Mouse (Mus musculus): Measurements from ENCODE around the gene Smarcc2.
"Not testable (repeated sequence)": the region's sequence is repeated elsewhere in the genome, so short reads cannot be mapped to it uniquely, and the experiment has no call there.

Gene Smarcc2

DNA sequence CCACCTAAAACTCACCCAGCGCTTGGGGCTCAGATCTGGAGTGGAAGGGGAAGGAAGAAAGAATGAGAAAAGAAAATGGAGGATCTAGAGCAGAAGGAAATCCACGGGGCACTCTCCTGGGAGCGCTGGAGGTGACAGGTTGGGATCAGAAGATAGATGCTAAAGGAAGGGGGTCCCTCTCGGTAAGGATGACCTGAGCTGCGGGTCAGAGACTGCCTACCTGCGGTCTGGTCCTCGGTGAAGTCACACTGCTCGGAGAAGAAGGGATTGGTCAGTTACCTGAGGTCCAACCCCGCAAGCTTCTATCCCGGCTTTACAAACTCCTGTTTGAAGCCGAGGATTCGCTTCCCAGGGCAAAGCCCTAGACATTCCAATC is 34.3 kb downstream of the Smarcc2 start:
- no peak for DNase-seq (ENCODE audit: low read depth, low spot score)

DNA sequence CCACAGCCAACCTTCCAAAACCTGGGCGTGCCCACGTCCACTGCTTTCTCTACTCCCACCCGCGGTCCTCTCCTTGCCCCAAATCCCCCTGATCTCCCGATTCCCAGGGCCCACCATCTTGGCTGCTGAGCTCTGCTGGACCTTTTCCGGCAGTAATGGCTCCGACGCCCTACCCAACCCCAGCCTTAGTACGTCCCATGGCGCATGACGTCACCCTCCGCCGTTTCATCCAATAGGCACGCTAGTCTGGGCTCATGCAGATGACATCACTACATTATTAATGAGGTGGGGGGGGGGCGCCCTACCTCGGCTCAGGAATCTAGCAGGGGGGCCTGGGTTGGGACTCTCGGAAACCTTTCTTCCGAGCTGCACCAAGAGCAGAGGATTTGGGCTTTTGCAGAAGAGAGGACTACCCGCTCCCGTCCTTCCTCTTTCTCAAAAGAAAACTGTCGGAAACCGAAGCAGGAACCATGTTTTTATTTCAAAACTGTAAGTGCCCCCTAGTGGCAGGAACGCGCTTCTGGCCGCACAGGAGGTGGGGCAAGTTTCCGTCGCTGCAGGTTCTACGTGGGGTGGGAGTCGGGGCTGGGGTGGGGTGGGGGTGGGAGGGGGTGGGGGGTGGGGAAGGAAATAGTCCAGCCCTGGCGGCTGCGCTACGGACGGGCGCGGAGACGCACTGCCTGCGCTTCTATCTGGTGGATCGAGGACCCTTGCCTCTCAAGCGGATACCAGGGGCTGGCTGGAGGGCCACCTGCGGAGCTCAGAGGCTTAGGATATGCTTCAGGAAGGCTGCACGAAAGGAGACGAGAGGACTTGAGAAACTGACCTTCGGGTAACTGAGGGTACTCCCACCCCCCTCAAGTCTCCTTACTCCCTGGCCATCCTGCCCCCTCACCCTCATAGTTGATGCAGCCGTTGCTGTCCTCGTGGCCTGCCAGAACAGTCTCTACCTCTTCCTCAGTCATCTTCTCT is 34.9 kb downstream of the Smarcc2 start, which contains the start of gene Myl6:
Myl6 (minus strand) TSS at position 451 of the 972 bp plus-strand sequence.
- DNase-seq (ENCODE audit: low read depth, low spot score), result peak; percentile 97

DNA sequence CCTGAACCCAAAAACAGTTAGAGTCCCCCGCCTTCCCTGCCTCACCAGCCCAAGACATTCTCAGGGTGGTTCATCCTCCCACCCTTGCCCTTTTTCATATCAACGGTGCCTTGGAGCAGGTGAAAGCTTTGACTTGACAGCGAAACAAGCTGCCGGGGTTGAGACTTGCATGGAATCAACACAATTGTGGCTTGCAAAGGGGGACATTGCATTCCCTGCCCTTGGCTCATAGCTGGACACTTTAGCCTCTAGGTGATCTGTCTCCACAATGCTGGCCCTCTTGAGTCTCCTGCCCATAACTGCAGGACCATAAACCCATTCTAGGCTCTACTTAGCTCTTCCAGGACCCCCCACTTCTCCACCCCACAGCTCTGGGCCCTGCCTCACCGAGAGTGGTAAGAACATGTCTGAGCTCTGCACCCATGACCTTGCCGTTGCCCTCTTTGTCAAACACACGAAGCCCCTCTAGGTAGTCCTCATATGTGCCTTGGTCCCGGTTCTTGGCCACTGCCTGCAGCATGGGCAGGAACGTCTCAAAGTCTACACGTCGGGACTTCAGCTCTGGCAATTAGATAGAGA is 35.7 kb downstream of the Smarcc2 start:
- DNase-seq (ENCODE audit: low read depth, low spot score), result no peak

DNA sequence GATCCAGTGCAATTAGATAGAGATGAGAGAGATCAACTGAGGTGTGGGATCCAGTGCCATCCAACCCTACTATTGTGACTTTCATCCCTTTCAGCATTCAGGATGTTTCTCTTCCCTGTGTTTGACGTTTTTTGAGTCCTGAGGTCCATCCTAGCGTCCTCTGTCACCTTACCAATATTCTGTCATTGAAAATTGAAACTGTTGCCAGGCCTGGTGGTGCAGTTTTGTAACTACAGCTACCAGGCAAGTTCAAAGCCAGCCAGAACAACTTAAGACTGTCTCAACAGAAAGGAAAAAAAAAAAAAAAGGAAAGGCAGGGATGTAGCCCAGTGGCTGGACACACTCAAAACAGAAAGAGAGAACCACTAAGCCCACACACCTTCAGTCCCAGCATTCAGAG is 36.2 kb downstream of the Smarcc2 start:
- no peak for DNase-seq (ENCODE audit: low read depth, low spot score)

DNA sequence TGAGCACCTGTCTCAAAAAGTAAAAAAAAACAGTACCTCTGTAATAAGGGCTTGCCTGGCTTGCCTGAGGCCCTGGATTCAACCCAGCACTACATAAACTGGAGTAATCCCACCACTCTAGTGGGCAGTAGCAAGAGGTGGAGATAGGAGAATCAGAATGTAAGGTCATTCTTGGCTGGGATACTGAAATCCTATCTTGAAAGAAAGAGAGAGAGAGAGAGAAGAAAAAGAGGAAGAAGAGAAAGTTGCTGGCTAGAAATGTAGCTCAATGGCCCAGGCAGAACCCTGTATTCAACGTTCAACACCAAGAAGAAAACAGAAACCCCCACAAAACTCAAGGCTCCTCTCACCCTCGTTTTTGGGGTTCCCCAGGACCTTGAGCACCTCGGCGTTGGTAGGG is 36.9 kb downstream of the Smarcc2 start:
- no peak for DNase-seq (ENCODE audit: low read depth, low spot score)

DNA sequence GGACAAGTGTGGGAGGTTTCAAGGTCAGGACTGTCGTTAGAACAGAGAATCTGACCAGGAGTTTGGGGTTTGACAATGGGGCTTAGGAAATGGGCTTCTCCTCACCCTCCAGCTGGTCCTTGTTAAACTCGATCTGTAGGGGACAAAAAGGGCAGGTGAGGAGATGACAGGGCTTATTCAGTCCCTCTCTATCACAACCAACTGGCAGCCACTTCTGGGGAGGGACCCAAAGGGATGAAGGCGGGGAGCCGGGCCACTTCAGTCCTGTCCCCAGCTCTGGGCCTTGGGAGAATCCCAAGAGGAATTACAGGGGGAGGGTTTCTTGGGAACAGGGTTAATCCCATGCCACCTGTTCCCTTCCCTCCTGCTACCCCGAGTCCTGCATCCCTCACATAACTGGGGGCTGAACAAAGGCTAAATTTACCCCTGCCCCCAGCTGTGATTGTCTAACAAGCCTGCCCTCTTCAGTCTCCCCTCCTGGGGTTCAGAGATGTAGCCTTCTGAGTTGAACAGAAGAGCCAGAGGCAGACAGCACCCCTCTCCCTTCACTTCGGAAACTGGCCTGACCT is 37.5 kb downstream of the Smarcc2 start:
- DNase-seq (ENCODE audit: low read depth, low spot score), result no peak

DNA sequence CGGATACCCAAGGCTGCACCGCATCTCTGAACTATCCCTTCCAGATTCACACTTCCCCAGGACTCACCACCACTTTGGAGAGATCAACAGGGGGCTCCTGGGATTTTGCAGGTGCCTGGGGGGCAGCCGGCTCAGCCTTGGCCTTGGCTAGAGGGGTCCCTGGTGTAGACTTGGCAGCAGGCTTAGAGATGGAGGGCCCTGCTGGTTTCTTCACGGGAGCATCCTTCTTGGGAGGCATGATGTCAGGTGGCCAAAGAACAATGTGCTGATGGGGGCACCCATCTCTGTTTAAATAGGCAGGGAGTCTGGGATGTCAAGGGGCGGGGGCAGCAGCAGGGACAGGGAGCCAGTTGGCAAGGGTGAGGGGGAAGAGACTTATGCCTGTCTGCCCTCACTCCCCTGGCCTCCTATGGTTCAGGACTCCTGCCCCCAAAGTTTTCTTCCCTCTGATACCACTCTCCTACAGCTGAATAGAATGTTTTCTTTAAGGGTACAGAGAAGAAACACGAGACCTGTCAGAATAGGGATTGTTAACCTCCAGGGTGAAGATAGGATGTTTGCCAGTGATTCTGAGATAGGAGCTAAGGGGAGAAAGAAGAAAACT is 38.2 kb downstream of the Smarcc2 start:
- DNase-seq (ENCODE audit: low read depth, low spot score), result no peak

DNA sequence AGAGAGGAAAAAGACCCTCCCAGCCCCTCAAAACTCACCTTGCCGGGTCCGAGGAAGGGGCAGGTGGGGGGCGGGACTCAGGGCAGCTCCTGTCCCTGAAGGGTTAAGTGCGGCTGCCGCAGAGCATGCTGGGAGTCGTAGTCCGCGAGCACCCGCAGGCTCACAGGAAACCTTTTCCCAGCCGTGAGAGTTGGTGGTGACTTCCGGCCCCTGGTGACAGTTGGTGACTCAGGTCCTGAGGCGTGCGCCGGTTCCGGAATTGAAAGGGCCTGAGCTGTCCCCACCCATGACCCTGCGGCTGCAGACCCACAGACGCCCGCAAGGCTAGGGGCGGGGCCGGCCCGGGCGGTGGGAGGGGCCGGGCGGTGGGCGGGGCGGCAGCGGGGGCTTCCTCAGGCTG is 39.5 kb downstream of the Smarcc2 start, which contains the start of gene Myl6b:
Myl6b (minus strand) TSS at position 96 of the 400 bp plus-strand sequence.
- peak; percentile 86 for DNase-seq (ENCODE audit: low read depth, low spot score)

DNA sequence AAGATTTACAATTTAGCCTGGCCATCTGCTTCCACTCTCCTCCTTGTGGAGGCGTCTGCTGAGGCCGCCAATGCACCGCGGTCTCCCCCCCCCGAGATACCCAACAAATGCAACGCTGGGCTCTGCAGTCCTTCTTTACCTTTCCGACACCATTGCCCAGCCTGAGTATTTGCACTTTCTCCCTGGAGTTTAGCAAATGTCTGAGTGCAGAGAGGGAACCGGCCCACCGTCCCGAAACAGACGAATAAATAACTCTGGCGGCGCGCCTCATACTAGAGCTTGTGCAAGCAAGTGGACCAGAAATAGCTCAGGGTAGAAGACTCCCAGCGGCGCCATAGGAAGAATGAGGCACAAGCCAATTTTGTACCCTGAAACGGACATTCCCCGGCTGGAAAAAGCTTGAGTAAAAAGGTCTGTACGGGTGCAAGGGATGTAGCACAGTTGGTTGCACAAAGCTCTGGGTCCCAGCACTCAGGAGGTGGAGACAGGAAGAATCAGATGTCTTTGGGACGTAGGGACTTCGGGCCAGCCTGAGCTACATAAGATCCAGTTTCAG is 40.1 kb downstream of the Smarcc2 start:
- DNase-seq (ENCODE audit: low read depth, low spot score), result peak; percentile 22

DNA sequence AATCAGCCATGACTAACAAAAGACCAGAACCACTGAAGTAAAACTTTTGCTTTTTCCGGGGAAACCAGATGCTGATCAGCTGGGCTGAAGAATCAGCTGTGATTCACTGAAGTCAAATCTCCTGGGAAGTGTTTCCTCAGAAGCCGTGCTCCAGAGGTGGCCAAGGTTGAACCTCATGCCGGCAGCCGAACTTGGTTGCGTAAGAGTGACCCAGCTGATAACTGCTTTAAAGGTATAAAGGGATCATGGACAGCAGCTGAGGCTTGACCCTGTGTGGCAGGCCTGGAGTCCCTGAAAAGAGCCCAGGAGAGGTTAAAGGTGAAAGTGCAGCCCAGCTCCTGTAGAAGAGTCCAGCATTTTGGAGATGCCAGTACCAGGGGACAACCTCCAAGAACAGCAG is 43.3 kb downstream of the Smarcc2 start:
- DNase-seq (ENCODE audit: low read depth, low spot score), result no peak

DNA sequence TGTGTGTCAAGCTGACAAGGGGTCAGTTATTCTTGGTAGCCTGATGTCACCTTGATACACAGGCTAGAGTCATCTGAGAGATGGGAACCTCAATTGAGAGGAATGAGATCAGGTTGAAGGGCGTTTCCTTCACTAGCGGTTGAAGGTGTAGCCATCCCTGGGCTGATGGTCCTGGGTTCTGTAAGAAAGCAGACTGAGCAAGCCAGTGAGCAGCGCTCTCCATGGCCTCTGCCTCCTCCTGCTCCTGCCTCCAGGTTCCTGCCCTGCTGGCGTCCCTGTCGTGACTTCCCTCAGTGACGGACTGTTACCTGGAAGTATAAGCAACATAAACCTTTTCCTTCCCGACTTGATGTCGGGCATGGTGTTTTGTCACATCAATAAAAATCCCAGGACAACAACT is 44.5 kb downstream of the Smarcc2 start:
- DNase-seq (ENCODE audit: low read depth, low spot score), result no peak

DNA sequence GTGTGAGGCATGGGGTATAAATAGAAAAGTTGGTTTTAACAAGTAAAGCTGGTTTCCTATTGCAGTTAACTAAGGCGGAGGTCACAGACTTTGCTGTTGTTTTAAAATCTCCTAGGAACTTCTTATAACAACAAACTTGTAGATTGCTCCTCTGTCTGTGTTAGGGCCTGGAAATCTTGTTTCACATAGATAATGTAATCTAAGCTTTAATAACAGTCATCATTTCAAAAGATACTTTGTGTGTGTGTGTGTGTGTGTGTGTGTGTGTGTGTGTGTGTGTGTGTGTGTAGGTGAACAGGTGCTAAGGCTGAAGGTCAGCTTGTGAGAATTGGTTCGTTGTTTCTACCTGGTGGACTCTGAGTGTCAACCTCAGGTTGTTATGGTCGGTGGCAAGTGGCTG is 45.0 kb downstream of the Smarcc2 start:
- no peak for DNase-seq (ENCODE audit: low read depth, low spot score)

DNA sequence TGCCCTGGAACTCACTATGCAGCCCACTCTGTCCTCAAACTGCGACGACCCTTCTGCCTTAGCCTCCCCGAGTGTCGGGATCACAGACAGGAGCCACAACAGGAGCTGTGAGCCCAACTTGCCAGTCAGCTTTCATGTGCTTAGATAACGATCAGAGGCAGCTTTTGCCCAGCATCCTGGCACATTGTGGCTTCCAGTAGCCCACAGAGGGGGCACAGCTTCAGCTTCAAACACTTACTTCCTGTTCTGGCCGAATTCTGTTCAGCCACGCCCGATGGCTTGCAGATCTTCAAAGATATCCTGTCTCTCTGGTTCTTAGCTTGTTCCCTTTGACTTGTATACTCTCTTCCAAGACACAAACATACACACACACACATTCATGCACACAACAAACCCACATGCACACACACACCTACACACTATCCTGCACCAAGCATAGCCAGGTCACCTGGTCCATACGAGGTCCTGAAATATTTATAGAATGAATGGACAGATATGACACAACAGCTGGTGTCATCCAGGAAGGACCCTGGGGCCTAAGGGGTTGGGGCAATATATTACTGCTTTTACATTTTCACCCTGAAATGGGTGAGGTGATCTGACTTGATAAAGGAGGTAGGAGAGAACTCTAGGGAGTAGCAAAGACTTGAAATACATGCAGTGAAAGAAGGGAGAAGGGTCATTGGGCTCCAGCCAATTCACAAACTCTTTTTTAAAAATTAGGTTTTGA is 45.8 kb downstream of the Smarcc2 start:
- DNase-seq (ENCODE audit: low read depth, low spot score), result no peak

DNA sequence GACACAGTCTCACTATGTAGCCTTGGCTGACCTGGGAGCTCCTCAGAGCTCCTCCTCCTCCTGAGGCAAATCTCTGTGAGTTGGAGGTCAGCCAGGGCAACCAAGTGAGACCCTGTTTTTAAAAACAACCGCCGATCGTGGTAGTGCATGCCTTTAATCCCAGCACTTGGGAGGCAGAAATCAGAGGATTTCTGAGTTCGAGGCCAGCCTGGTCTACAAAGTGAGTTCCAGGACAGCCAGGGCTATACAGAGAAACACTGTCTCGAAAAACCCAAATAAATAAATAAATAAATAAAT is 46.3 kb downstream of the Smarcc2 start:
- not testable (repeated sequence) for DNase-seq (ENCODE audit: low read depth, low spot score)

DNA sequence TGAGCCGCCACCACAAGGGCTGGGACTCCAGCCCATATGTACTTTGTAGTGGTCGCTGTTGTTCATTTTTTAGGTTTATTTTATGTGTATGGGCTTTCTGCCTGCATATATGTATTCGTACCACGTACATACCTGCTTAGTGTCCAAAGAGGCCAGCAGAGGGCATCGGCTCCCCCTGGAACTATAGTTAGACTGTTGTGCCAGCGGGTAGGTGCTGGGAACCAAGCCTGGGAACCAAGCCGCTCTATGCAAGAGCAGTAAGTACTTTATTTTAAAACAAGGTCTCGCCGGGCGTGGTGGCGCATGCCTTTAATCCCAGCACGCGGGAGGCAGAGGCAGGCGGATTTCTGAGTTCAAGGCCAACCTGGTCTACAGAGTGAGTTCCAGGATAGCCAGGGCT is 46.9 kb downstream of the Smarcc2 start:
- DNase-seq (ENCODE audit: low read depth, low spot score), result no peak

DNA sequence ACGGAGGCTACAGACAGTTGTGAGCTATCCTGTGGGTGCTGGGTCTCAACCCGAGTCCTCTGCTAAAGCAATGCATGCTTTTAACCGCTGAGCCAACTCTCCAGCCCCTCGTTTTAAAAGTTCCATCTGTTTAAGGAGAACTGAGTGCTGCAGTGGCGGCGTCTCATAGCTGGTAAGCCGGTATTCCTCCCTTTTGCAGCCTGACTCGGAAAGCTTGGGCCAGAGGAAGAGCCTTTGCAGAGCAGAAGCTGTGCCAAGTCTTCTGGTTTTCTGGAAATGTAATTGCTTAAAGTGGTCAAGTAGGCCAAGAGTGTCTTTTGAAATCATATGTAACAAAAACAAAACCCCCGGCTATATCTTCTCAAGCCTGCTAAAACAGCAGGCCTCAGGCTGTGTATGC is 49.2 kb downstream of the Smarcc2 start:
- DNase-seq (ENCODE audit: low read depth, low spot score), result no peak

DNA sequence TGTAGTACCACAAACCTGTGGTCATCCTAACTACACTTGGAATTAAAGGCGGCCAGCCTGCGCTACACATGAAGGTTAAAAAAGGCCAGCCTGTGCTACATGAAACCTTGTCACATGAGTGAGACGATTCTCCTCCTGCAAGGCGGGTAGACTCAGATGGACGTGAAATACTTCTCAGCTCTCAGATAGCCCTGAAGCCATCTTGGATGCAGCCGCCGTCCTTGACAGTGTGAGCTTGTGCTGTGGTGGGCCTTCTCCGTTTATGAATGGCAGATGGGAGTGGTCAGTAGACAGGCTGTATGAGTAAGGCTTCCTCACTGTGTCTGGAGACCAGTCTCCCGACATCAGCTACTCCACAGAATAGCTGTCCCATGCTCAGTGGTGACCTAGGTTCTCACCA is 50.2 kb downstream of the Smarcc2 start:
- DNase-seq (ENCODE audit: low read depth, low spot score), result no peak

DNA sequence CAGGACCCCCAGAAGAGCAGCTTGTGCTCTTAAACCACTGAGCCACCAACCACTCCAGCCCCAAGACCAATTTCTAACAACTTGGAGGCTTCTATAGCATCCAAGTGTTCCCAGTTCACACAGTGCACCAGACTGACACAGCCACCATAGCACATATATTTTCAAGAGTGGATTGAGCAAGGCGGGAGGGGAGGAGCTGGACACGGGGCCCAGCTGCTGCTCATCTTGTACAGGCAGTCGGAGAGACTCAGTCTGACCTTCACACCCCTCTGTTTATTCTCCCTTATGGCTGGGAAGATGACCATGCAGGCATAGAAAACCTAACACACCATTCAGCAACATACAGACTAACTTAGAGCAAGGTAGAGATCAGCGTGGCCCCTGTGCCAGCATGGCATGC is 50.8 kb downstream of the Smarcc2 start:
- DNase-seq (ENCODE audit: low read depth, low spot score), result no peak

DNA sequence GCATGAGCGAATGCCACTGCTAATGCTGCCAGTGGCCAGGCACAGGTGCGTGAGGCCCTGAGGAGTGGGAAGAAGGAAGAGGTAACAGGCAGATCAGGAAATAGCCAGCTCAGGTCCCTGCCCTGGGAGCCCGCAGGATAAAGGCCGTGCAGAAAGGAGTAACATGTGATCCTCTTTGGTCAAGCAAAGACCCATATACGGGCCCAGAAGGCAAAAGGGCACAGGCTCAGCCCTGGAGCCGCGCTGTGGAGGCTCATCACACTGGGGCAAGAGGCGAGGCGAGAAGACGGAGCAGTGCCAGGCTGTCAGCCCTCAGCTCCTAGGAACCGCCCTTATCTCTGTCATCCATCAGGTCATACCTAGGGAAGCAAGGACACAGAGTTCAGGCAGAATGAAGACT is 51.3 kb downstream of the Smarcc2 start:
- no peak for DNase-seq (ENCODE audit: low read depth, low spot score)

DNA sequence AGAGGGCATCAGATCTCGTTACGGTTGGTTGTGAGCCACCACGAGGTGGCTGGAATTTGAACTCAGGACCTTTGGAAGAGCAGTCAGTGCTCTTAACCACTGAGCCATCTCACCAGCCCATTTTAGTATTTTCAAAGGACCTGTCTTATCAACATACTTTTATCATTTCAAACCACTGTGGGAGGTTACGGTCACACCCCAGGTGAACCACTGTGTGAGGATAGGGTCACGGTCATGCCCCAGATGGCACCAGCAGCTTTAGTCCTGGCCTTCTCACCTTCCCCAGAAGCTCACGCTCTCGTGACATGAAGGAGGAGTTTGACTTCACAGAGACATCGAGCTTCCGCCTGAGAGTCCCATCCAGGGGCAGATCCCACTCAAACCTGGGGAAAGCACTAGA is 52.1 kb downstream of the Smarcc2 start:
- DNase-seq (ENCODE audit: low read depth, low spot score), result no peak

DNA sequence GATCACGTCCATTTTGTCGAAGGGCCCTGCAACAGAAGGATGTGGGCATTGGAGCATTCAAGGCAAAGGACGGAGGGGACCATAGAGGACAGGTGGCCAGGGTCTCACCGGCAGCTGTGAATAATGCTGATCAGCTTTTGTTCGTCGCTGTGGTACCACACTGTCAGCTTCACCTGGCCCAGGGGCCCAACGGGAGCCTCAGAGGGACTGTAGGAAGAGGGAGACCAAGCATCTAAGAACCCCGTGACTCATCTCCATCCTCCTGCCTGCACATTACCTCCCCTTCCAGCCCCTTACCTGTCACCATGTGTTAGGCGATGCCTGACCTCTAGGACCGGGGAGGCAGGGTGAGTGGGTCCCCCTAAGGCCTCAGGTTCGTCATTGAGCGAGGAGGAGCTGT is 52.7 kb downstream of the Smarcc2 start:
- DNase-seq (ENCODE audit: low read depth, low spot score), result no peak

DNA sequence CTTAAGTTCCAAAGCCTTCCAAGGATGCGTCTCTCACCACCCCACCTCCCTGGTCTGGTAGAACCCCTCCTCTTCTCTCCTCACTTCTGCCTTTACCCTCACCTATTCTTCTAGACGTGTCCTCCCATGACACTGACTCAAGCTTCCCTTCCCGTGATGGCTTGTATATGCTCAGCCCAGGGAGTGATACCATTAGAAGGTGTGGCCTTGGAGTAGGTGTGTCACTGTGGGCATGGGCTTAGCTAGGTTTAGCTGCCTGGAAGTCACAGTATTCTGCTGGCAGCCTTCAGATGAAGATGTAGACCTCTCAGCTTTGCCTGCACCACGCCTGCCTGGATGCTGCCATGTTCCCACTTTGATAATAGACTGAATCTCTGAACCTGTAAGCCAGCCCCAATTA is 56.0 kb downstream of the Smarcc2 start:
- DNase-seq (ENCODE audit: low read depth, low spot score), result no peak
